Mouse (Mus musculus) kidney, embryonic 16.5 days (tissue): ENCODE results near the gene Ncoa6. TPM values are rescaled to one million over a fixed set of nuclear protein-coding genes. Genes with fewer than 3 reads are reported as not detected.

Source experiments
- microRNA counts: library from miRNA; unstranded; fragments of <30 nt; microRNA quantifications from one replicate; lab custom pipeline; 2016
- microRNA-seq: library from miRNA; unstranded; fragments of <30 nt; microRNA quantifications from one replicate; pipeline ENCODE4, GENCODE M21; 2016
- polyA plus RNA-seq: library from polyadenylated mRNA; unstranded; fragments of >200 nt; fragmentation: Nextera tagmentation; extraction: Ambion mirVana; gene quantifications from 2 replicates; pipeline ENCODE4 v1.2.1, GENCODE M21; 2015

Gene Ncoa6
- polyA plus RNA-seq, 1 experiment from 2014 or later: 14.2 TPM

MicroRNAs within 50 kb of the gene (microRNA counts, 519-probe panel; counts per million panel counts)
- microRNA mmu-miR-695 (lab: Ali Mortazavi, UCI): 104 counts per million, percentile 35 among the panel's probes with 10 or more counts

Small RNA genes within 50 kb of the gene (microRNA-seq; reads per million reads assigned to microRNA genes)
- not detected for gene Mir695

Other genes with a start within 250 kb of the Ncoa6 start
- gene Dynlrb1, start 237.4 kb downstream of the Ncoa6 start, polyA plus RNA-seq: 391 and 404 TPM in 2 replicates
- 156 and 165 TPM in 2 replicates for gene Map1lc3a, start 197.6 kb downstream of the Ncoa6 start, polyA plus RNA-seq
- 65.0 and 72.5 TPM in 2 replicates for gene Pigu, start 116.5 kb downstream of the Ncoa6 start, polyA plus RNA-seq
- gene Trp53inp2, start 92.8 kb downstream of the Ncoa6 start, polyA plus RNA-seq: 28.5 and 36.9 TPM in 2 replicates
- gene Acss2, start 44.1 kb upstream of the Ncoa6 start, polyA plus RNA-seq: 14.7 and 16.0 TPM in 2 replicates
- gene Ggt7, start 44.3 kb upstream of the Ncoa6 start, polyA plus RNA-seq: 3.7 and 3.9 TPM in 2 replicates
- gene Gss, start 118.9 kb upstream of the Ncoa6 start, polyA plus RNA-seq: 65.2 and 71.3 TPM in 2 replicates
- 0.56 and 1.7 TPM in 2 replicates for gene Myh7b, start 137.3 kb upstream of the Ncoa6 start, polyA plus RNA-seq
- gene Trpc4ap, start 218.5 kb upstream of the Ncoa6 start, polyA plus RNA-seq: 135 and 143 TPM in 2 replicates